Mouse (Mus musculus) CH12.LX (cell line): ENCODE results near the gene Txn2. TPM values are rescaled to one million over a fixed set of nuclear protein-coding genes. Genes with fewer than 3 reads are reported as not detected.

Experiments
- DNase-seq: peaks from one replicate; pipeline ENCODE4 v3.0.0-alpha.2; 2013; ENCODE audit errors: extremely low read depth
- H3K27ac ChIP-seq: 2 replicates; pipeline ENCODE4 v1.5.1; 2012; ENCODE audit warnings: low read depth, mild to moderate bottlenecking, control low read depth, moderate library complexity; ENCODE audit not compliant: insufficient read depth
- H3K27me3 ChIP-seq: replicated peaks from 2 replicates; pipeline ENCODE3; 2012; ENCODE audit warnings: inconsistent platforms
- H3K36me3 ChIP-seq, 2 experiments: replicated peaks in 1 of 2; 2 replicates each; pipeline versions ENCODE3 to v1.6.1; 2012; ENCODE audit warnings: inconsistent platforms in 1 of 2, low read length in 1 of 2, mild to moderate bottlenecking in 1 of 2, mixed read lengths in 1 of 2, moderate library complexity in 1 of 2; ENCODE audit not compliant: control insufficient read depth in 1 of 2, insufficient read depth in 1 of 2
- H3K4me1 ChIP-seq, 2 experiments: 2 replicates each; pipeline ENCODE4 v1.6.1; 2012; ENCODE audit warnings: inconsistent platforms in 1 of 2, moderate library complexity in 1 of 2; ENCODE audit not compliant: insufficient read depth in 2 of 2, control insufficient read depth in 1 of 2
- H3K4me2 ChIP-seq: 2 replicates; pipeline ENCODE4 v1.6.1; 2012; ENCODE audit warnings: low read depth, mild to moderate bottlenecking, control low read depth; ENCODE audit not compliant: poor library complexity, insufficient read depth, severe bottlenecking
- H3K4me3 ChIP-seq, 3 experiments: fragments of 150-350 bp in 1 of 3; sonication (generic) in 1 of 3; replicated peaks in 1 of 3; 2 replicates each; pipeline versions ENCODE3 to v1.5.1; 2011 to 2012; ENCODE audit warnings: low read depth in 2 of 3, low read length in 2 of 3, mild to moderate bottlenecking in 2 of 3, moderate library complexity in 2 of 3, control low read depth in 1 of 3, improper control_type of control experiment in 1 of 3, inconsistent platforms in 1 of 3, mixed read lengths in 1 of 3; ENCODE audit not compliant: poor library complexity in 1 of 3
- H3K79me2 ChIP-seq: replicated peaks from 2 replicates; pipeline ENCODE4 v1.6.1; 2012; ENCODE audit warnings: mild to moderate bottlenecking, moderate library complexity; ENCODE audit not compliant: control insufficient read depth, poor library complexity, insufficient read depth, severe bottlenecking; ENCODE audit errors: extremely low read depth
- H3K9ac ChIP-seq: 2 replicates; pipeline ENCODE4 v1.6.1; 2012; ENCODE audit warnings: low read depth, mild to moderate bottlenecking, control low read depth, moderate library complexity; ENCODE audit not compliant: insufficient read depth
- H3K9me3 ChIP-seq: replicated peaks from 2 replicates; pipeline ENCODE3; 2012; ENCODE audit warnings: low read length, inconsistent platforms, mixed read lengths
- BHLHE40 ChIP-seq: IDR thresholded peaks from 2 replicates; pipeline ENCODE4 v1.6.1; 2011; ENCODE audit warnings: mild to moderate bottlenecking, low read depth, low read length, improper control_type of control experiment
- CHD2 ChIP-seq: IDR thresholded peaks from 2 replicates; pipeline ENCODE4 v1.6.1; 2011; ENCODE audit warnings: low read length, improper control_type of control experiment
- CTCF ChIP-seq, 2 experiments: IDR thresholded peaks in 1 of 2; conservative IDR thresholded peaks in 1 of 2; 2 replicates each; pipeline ENCODE4 v1.5.1; 2011 to 2012; ENCODE audit warnings: low read depth in 2 of 2, low read length in 2 of 2, improper control_type of control experiment in 1 of 2, inconsistent platforms in 1 of 2, mild to moderate bottlenecking in 1 of 2, moderate library complexity in 1 of 2
- EP300 ChIP-seq: IDR thresholded peaks from 2 replicates; pipeline ENCODE4 v1.6.1; 2011; ENCODE audit warnings: low read length, improper control_type of control experiment
- ETS1 ChIP-seq: conservative IDR thresholded peaks from 2 replicates; pipeline ENCODE4 v1.6.1; 2012; ENCODE audit warnings: low read depth, mild to moderate bottlenecking, inconsistent platforms, low read length, improper control_type of control experiment, moderate library complexity
- HCFC1 ChIP-seq: IDR thresholded peaks from 2 replicates; pipeline ENCODE4 v1.6.1; 2012; ENCODE audit warnings: low read depth, mild to moderate bottlenecking, inconsistent platforms, low read length, improper control_type of control experiment
- IRF4 ChIP-seq: IDR thresholded peaks from 2 replicates; pipeline ENCODE4 v1.6.1; 2014; ENCODE audit warnings: low read depth, mild to moderate bottlenecking, inconsistent platforms, low read length, improper control_type of control experiment
- JUN ChIP-seq: IDR thresholded peaks from 2 replicates; pipeline ENCODE4 v1.6.1; 2011; ENCODE audit warnings: low read depth, mild to moderate bottlenecking, low read length, improper control_type of control experiment, moderate library complexity; ENCODE audit not compliant: insufficient read depth
- KAT2A ChIP-seq: IDR thresholded peaks from 2 replicates; pipeline ENCODE4 v1.6.1; 2012; ENCODE audit warnings: low read length, improper control_type of control experiment, inconsistent platforms; ENCODE audit not compliant: insufficient replicate concordance
- MAFK ChIP-seq: IDR thresholded peaks from 2 replicates; pipeline ENCODE4 v1.6.1; 2011; ENCODE audit warnings: low read length, improper control_type of control experiment; ENCODE audit not compliant: insufficient replicate concordance
- MAX ChIP-seq: IDR thresholded peaks from 2 replicates; pipeline ENCODE4 v1.6.1; 2011; ENCODE audit warnings: low read length, improper control_type of control experiment
- MEF2A ChIP-seq: IDR thresholded peaks from 2 replicates; pipeline ENCODE4 v1.6.1; 2014; ENCODE audit warnings: low read depth, mild to moderate bottlenecking, inconsistent platforms, low read length, improper control_type of control experiment, borderline replicate concordance
- MXI1 ChIP-seq: IDR thresholded peaks from 2 replicates; pipeline ENCODE4 v1.6.1; 2011; ENCODE audit warnings: mild to moderate bottlenecking, low read depth, low read length, improper control_type of control experiment
- MYC ChIP-seq: IDR thresholded peaks from 2 replicates; pipeline ENCODE4 v1.6.1; 2011; ENCODE audit warnings: low read depth, mild to moderate bottlenecking, improper control_type of control experiment, low read length
- POLR2A ChIP-seq: IDR thresholded peaks from 2 replicates; pipeline ENCODE4 v1.6.1; 2011; ENCODE audit warnings: low read depth, mild to moderate bottlenecking, improper control_type of control experiment, low read length
- RAD21 ChIP-seq: IDR thresholded peaks from 2 replicates; pipeline ENCODE4 v1.6.1; 2011; ENCODE audit warnings: low read depth, mild to moderate bottlenecking, low read length, improper control_type of control experiment, moderate library complexity
- RCOR1 ChIP-seq: conservative IDR thresholded peaks from 2 replicates; pipeline ENCODE4 v1.6.1; 2012; ENCODE audit warnings: low read depth, mild to moderate bottlenecking, inconsistent platforms, low read length, improper control_type of control experiment
- SMC3 ChIP-seq: IDR thresholded peaks from 2 replicates; pipeline ENCODE4 v1.6.1; 2011; ENCODE audit warnings: low read depth, low read length, improper control_type of control experiment
- TCF12 ChIP-seq: IDR thresholded peaks from 2 replicates; pipeline ENCODE4 v1.6.1; 2014; ENCODE audit warnings: low read depth, mild to moderate bottlenecking, inconsistent platforms, low read length, improper control_type of control experiment
- UBTF ChIP-seq: IDR thresholded peaks from 2 replicates; pipeline ENCODE4 v1.6.1; 2012; ENCODE audit warnings: low read depth, mild to moderate bottlenecking, inconsistent platforms, low read length, improper control_type of control experiment, moderate library complexity
- ZMIZ1 ChIP-seq: IDR thresholded peaks from 2 replicates; pipeline ENCODE4 v1.6.1; 2012; ENCODE audit warnings: low read depth, mild to moderate bottlenecking, inconsistent platforms, low read length, improper control_type of control experiment
- dilution Hi-C: fragments of 300-500 bp; cut with MboI; formaldehyde crosslinking; loops from 2 replicates; pipeline ENCODE4 v1.14.3; 2020; ENCODE audit warnings: low sequenced_read_pairs; ENCODE audit not compliant: extremely low pct_unique_long_range_greater_than_20kb, extremely low pct_ligation_motif_present
- in situ Hi-C: fragments of 300-500 bp; cut with MboI; formaldehyde crosslinking; loops from 3 replicates; pipeline ENCODE4 v1.14.3; 2019; ENCODE audit warnings: low sequenced_read_pairs, low pct_ligation_motif_present, low pct_unique_long_range_greater_than_20kb, mixed read lengths
- polyA plus RNA-seq: library from polyadenylated mRNA; unstranded; fragments of >175 nt; gene quantifications from 2 replicates; pipeline ENCODE4 v1.2.1, GENCODE M21; 2012; ENCODE audit warnings: low read depth; ENCODE audit not compliant: insufficient read length
- total RNA-seq, 2 experiments: library from RNA; depleted of rRNA; stranded (reverse); fragments of 300-350 nt in 1 of 2; fragments of >200 nt in 1 of 2; gene quantifications; 2 replicates each; pipeline ENCODE4 v1.2.3; 2012 to 2014

The Txn2 gene
- total and polyA plus RNA-seq, 3 experiments: 22.4 to 209 (median 105) TPM

GRCm38 (mm10) chr15:77938516-77938915 lies 9.7 kb upstream of the Txn2 start:
- in situ Hi-C loops (no loop called here), dilution Hi-C loops (no loop called here)
- Histone ChIP-seq H3K9me3 (no peaks in the 10 kb centered on the region), H3K4me2 (peak overlapping the region; percentile 25; the same call in 1 of the 2 replicates), H3K27ac (no peak overlapping the region), H3K79me2 (no peaks in the 10 kb centered on the region), H3K27me3 (no peaks in the 10 kb centered on the region), H3K9ac (no peak overlapping the region), H3K4me1 (peaks cover 7 to 24% of the 10 kb centered on the region in 2 experiments), H3K36me3 (no peaks in the 10 kb centered on the region), H3K4me3 (no peak overlapping the region)
- DNase-seq: peak; percentile 72
- TF ChIP-seq MYC (peak; percentile 96), BHLHE40 (peak; percentile 81), EP300 (peak; percentile 69; the same call in 1 of the 2 replicates), RAD21 (no peak), ETS1 (peak; percentile 61), MXI1 (peak; percentile 77), MAX (peak; percentile 84), TCF12 (peak; percentile 71; the same call in 1 of the 2 replicates), IRF4 (peak; percentile 70), HCFC1 (no peak), MAFK (0 out of 2 replicates have a peak, but pooled peaks have one; percentile 18), KAT2A (no peak), MEF2A (peak; percentile 35; the same call in 1 of the 2 replicates)

GRCm38 (mm10) chr15:77935673-77936375 lies 7.0 kb upstream of the Txn2 start:
- in situ Hi-C loops: no loop called here
- no peak for DNase-seq
- Histone ChIP-seq H3K79me2 (no peaks in the 10 kb centered on the region), H3K4me1 (peaks cover 15 to 46% of the 10 kb centered on the region in 2 experiments), H3K4me3 (no peak overlapping the region), H3K27me3 (peaks cover 3% of the 10 kb centered on the region)
- TF ChIP-seq CHD2: no peak
- TF ChIP-seq UBTF: no peak
- TF ChIP-seq ZMIZ1: no peak
- TF ChIP-seq BHLHE40: no peak
- no peak for TF ChIP-seq KAT2A
- no peak for TF ChIP-seq POLR2A
- TF ChIP-seq JUN: no peak
- TF ChIP-seq CTCF (conservative IDR thresholded peaks at IDR 0.05 in 1 of 2, IDR thresholded peaks at IDR 0.05 in 1 of 2; ENCODE audit: low read depth in 2 of 2, low read length in 2 of 2): no peak
- TF ChIP-seq IRF4: no peak
- TF ChIP-seq RCOR1: no peak
- no peak for TF ChIP-seq EP300
- TF ChIP-seq SMC3: no peak
- TF ChIP-seq, all 38 proteins: peak for 0
- H3K27ac ChIP-seq: no peak overlapping the region
- H3K36me3 ChIP-seq: no peaks in the 10 kb centered on the region
- no peak overlapping the region for H3K9ac ChIP-seq
- no peaks in the 10 kb centered on the region for H3K9me3 ChIP-seq
- no peak overlapping the region for H3K4me2 ChIP-seq
- dilution Hi-C loops: no loop called here
